Mouse (Mus musculus) gastrocnemius, adult 18-20 months (tissue): ENCODE measurements around the gene Mtcl1. TPM values are rescaled to one million over a fixed set of nuclear protein-coding genes. Genes with fewer than 3 reads are reported as not detected.
"Not testable (repeated sequence)": the region's sequence is repeated elsewhere in the genome, so short reads cannot be mapped to it uniquely, and the experiment has no call there.

Source experiments
- DNase-seq: peaks from one replicate; pipeline ENCODE4 v3.0.0; 2021; ENCODE audit warnings: low spot score
- total RNA-seq, 2 experiments: library from RNA; stranded (reverse); gene quantifications; 2 replicates each; pipeline ENCODE4 v1.2.3; 2021

Gene Mtcl1
- total RNA-seq, 2 experiments from 2014 or later = 5.4 TPM

GRCm38 (mm10) chr17:66448421-66449405 is 837 bp downstream of the Mtcl1 start:
- DNase-seq = peak; percentile 36

GRCm38 (mm10) chr17:66447978-66448377 is 1.6 kb downstream of the Mtcl1 start:
- DNase-seq = no peak

- no peak for DNase-seq
These were observed 2.6 kb downstream of the Mtcl1 start for GRCm38 (mm10) chr17:66447007-66447312.

- no peak for DNase-seq
These were observed 3.1 kb downstream of the Mtcl1 start for GRCm38 (mm10) chr17:66446196-66447006.

GRCm38 (mm10) chr17:66444059-66444700 is 5.4 kb downstream of the Mtcl1 start:
- no peak for DNase-seq

- no peak for DNase-seq
These were observed 9.7 kb downstream of the Mtcl1 start for GRCm38 (mm10) chr17:66439888-66440287.

- DNase-seq = no peak
These were observed 10.3 kb downstream of the Mtcl1 start for GRCm38 (mm10) chr17:66439051-66439753.

GRCm38 (mm10) chr17:66438137-66438536 is 11.4 kb downstream of the Mtcl1 start:
- DNase-seq = no peak

GRCm38 (mm10) chr17:66436811-66437210 is 12.7 kb downstream of the Mtcl1 start:
- DNase-seq = no peak

- DNase-seq = no peak
These were observed 13.6 kb downstream of the Mtcl1 start for GRCm38 (mm10) chr17:66435982-66436381.

GRCm38 (mm10) chr17:66435007-66435406 is 14.5 kb downstream of the Mtcl1 start:
- no peak for DNase-seq

GRCm38 (mm10) chr17:66434566-66434965 is 15.0 kb downstream of the Mtcl1 start:
- no peak for DNase-seq

GRCm38 (mm10) chr17:66424601-66425000 is 24.9 kb downstream of the Mtcl1 start:
- not testable (repeated sequence) for DNase-seq

- peak; percentile 6 for DNase-seq
These were observed 30.1 kb downstream of the Mtcl1 start for GRCm38 (mm10) chr17:66419421-66419820.

GRCm38 (mm10) chr17:66417748-66418147 is 31.8 kb downstream of the Mtcl1 start:
- DNase-seq = no peak

- no peak for DNase-seq
These were observed 32.2 kb downstream of the Mtcl1 start for GRCm38 (mm10) chr17:66417329-66417728.

- peak; percentile 17 for DNase-seq
These were observed 32.7 kb downstream of the Mtcl1 start for GRCm38 (mm10) chr17:66416841-66417313.

- no peak for DNase-seq
These were observed 33.1 kb downstream of the Mtcl1 start for GRCm38 (mm10) chr17:66416436-66416835.

GRCm38 (mm10) chr17:66414331-66414730 is 35.2 kb downstream of the Mtcl1 start:
- DNase-seq = no peak

- no peak for DNase-seq
These were observed 37.2 kb downstream of the Mtcl1 start for GRCm38 (mm10) chr17:66412155-66412970.
